Mouse (Mus musculus) limb, embryonic 14.5 days (tissue): Measurements from ENCODE around the gene Ctdnep1. TPM values are rescaled to one million over a fixed set of nuclear protein-coding genes. Genes with fewer than 3 reads are reported as not detected.

Source experiments
- ATAC-seq: fragments of 200-750 bp; cut with Nextera tagmentation; 2 replicates; pipeline ENCODE4 v1.8.0; 2017; ENCODE audit warnings: low read depth, moderate number of reproducible peaks, moderate TSS enrichment; ENCODE audit not compliant: low FRiP score
- DNase-seq: peaks from one replicate; pipeline ENCODE4 v3.0.0-alpha.2; 2015; ENCODE audit warnings: low spot score
- H3K27ac ChIP-seq: fragments of 300-500 bp; sonication (generic); replicated peaks from 2 replicates; pipeline ENCODE4 v1.5.1; 2014; ENCODE audit warnings: low read depth, mild to moderate bottlenecking, low read length, moderate library complexity, mixed read lengths
- H3K27me3 ChIP-seq: fragments of 300-500 bp; sonication (generic); 2 replicates; pipeline ENCODE4 v1.6.1; 2014; ENCODE audit warnings: low read length, mixed read lengths; ENCODE audit not compliant: control insufficient read depth, insufficient read depth
- H3K36me3 ChIP-seq: fragments of 300-500 bp; sonication (generic); 2 replicates; pipeline ENCODE4 v1.6.1; 2014; ENCODE audit warnings: mild to moderate bottlenecking, low read length, moderate library complexity, mixed read lengths; ENCODE audit not compliant: control insufficient read depth, insufficient read depth
- H3K4me1 ChIP-seq: fragments of 300-500 bp; sonication (generic); 2 replicates; pipeline ENCODE4 v1.6.1; 2014; ENCODE audit warnings: antibody characterized with exemption, low read length, mixed read lengths; ENCODE audit not compliant: control insufficient read depth, insufficient read depth
- H3K4me2 ChIP-seq: fragments of 300-500 bp; sonication (generic); replicated peaks from 2 replicates; pipeline ENCODE4 v1.6.1; 2014; ENCODE audit warnings: low read depth, mild to moderate bottlenecking, low read length, moderate library complexity; ENCODE audit not compliant: severe bottlenecking
- H3K4me3 ChIP-seq: fragments of 300-500 bp; sonication (generic); replicated peaks from 2 replicates; pipeline ENCODE4 v1.5.1; 2014; ENCODE audit warnings: low read length
- H3K9ac ChIP-seq: fragments of 300-500 bp; sonication (generic); 2 replicates; pipeline ENCODE4 v1.6.1; 2014; ENCODE audit warnings: mild to moderate bottlenecking, low read depth, low read length, moderate library complexity; ENCODE audit not compliant: severe bottlenecking
- H3K9me3 ChIP-seq: fragments of 300-500 bp; sonication (generic); 2 replicates; pipeline ENCODE4 v1.6.1; 2016; ENCODE audit warnings: low read length; ENCODE audit not compliant: control insufficient read depth
- POLR2A ChIP-seq: fragments of 200-500 bp; IDR thresholded peaks from 2 replicates; pipeline ENCODE4 v1.8.0; 2012; ENCODE audit warnings: inconsistent platforms, mild to moderate bottlenecking, moderate library complexity, borderline replicate concordance; ENCODE audit not compliant: insufficient read depth, insufficient read length; ENCODE audit errors: extremely low read depth
- WGBS: fragments of 180-500 bp; shearing (Covaris S2); extraction: QIAGEN DNeasy Blood & Tissue Kit; methylation state at CpG from one replicate; pipeline ENCODE4 v1.1.7; 2014; 5-methylcytosine and 5-hydroxymethylcytosine counted together
- polyA plus RNA-seq, 2 experiments: library from polyadenylated mRNA; depleted of rRNA in 1 of 2; stranded (reverse) in 1 of 2; unstranded in 1 of 2; fragments of >200 nt; fragmentation: Nextera tagmentation in 1 of 2; extraction: Ambion mirVana in 1 of 2; gene quantifications; 2 replicates each; pipeline versions ENCODE4 v1.2.1 to v1.2.3; 2012 to 2014

Ctdnep1 gene
- polyA plus RNA-seq, 2 experiments = 38.3 to 117 TPM

DNA sequence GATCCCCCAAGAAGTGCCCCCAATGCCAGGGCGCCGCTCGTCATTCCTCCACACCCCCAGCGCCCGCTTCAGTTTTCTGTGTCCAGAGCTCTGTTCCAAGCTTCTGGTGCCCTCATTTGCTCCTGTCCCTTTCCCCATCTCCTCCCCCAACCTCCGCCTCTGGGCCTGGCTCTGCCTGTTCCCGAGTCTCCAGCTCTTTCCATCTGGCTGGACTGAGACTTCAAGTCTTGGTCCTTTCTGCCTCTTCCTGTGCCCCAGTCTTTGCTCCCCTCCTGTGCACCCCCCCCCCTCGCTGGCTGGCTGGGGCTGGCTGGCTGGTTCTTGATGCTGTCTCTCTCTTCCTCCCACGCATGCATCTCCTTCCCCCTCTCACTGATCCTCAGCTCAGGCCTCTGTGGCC is 46.4 kb downstream of the Ctdnep1 start:
- Histone ChIP-seq H3K27me3 (no peaks in the 10 kb centered on the region), H3K36me3 (peaks cover 23% of the 10 kb centered on the region), H3K4me3 (0 out of 2 replicates have a peak overlapping the region, but pooled peaks have one; percentile 20), H3K4me1 (peaks cover 57% of the 10 kb centered on the region), H3K27ac (peak overlapping the region; percentile 30), H3K9ac (0 out of 2 replicates have a peak overlapping the region, but pooled peaks have one; percentile 16), H3K4me2 (peak overlapping the region; percentile 44), H3K9me3 (no peaks in the 10 kb centered on the region)
- WGBS = 31% methylated on average over 9 of the region's 9 CpGs
- DNase-seq (no peak), ATAC-seq (no peak)
- no peak for TF ChIP-seq POLR2A

- DNase-seq (no peak), ATAC-seq (no peak)
- H3K9ac ChIP-seq = peak overlapping the region; percentile 38; the same call in 1 of the 2 replicates
- H3K27ac ChIP-seq = peak overlapping the region; percentile 83
- 25% methylated on average over 12 of the region's 12 CpGs for WGBS
- no peaks in the 10 kb centered on the region for H3K27me3 ChIP-seq
- TF ChIP-seq POLR2A = no peak
- H3K4me3 ChIP-seq = peak overlapping the region; percentile 23
- no peaks in the 10 kb centered on the region for H3K9me3 ChIP-seq
- H3K4me2 ChIP-seq = peak overlapping the region; percentile 50
- peaks cover 52% of the 10 kb centered on the region for H3K4me1 ChIP-seq
- H3K36me3 ChIP-seq = peaks cover 34% of the 10 kb centered on the region
Observed at GRCm38 (mm10) chr11:70028401-70029129, 47.6 kb downstream of the Ctdnep1 start.

GRCm38 (mm10) chr11:70029130-70029801 is 48.3 kb downstream of the Ctdnep1 start:
- DNase-seq = peak; percentile 96
- H3K4me3 ChIP-seq = peak overlapping the region; percentile 23
- ATAC-seq = peak; percentile 83
- peaks cover 46% of the 10 kb centered on the region for H3K4me1 ChIP-seq
- H3K9ac ChIP-seq = peak overlapping the region; percentile 38; the same call in 1 of the 2 replicates
- no peak for TF ChIP-seq POLR2A
- no peaks in the 10 kb centered on the region for H3K27me3 ChIP-seq
- H3K9me3 ChIP-seq = no peaks in the 10 kb centered on the region
- H3K27ac ChIP-seq = peak overlapping the region; percentile 83
- peak overlapping the region; percentile 50 for H3K4me2 ChIP-seq
- 1% methylated on average over 20 of the region's 20 CpGs for WGBS
- peaks cover 39% of the 10 kb centered on the region for H3K36me3 ChIP-seq

- ATAC-seq (no peak), DNase-seq (no peak)
- peak overlapping the region; percentile 83 for H3K27ac ChIP-seq
- WGBS = 43% methylated on average over 10 of the region's 11 CpGs
- H3K27me3 ChIP-seq = no peaks in the 10 kb centered on the region
- peaks cover 41% of the 10 kb centered on the region for H3K36me3 ChIP-seq
- peaks cover 46% of the 10 kb centered on the region for H3K4me1 ChIP-seq
- H3K4me2 ChIP-seq = peak overlapping the region; percentile 50
- H3K9ac ChIP-seq = peak overlapping the region; percentile 36; the same call in 1 of the 2 replicates
- no peaks in the 10 kb centered on the region for H3K9me3 ChIP-seq
- H3K4me3 ChIP-seq = peak overlapping the region; percentile 23
- no peak for TF ChIP-seq POLR2A
Observed at GRCm38 (mm10) chr11:70029829-70030550, 49.0 kb downstream of the Ctdnep1 start.

GRCm38 (mm10) chr11:70030651-70031320 is 49.8 kb downstream of the Ctdnep1 start:
- Histone ChIP-seq H3K4me1 (peaks cover 44% of the 10 kb centered on the region), H3K27ac (no peak overlapping the region), H3K9ac (no peak overlapping the region), H3K4me2 (no peak overlapping the region), H3K9me3 (no peaks in the 10 kb centered on the region), H3K4me3 (no peak overlapping the region), H3K27me3 (no peaks in the 10 kb centered on the region), H3K36me3 (peaks cover 44% of the 10 kb centered on the region)
- no peak for TF ChIP-seq POLR2A
- ATAC-seq (no peak), DNase-seq (no peak)
- WGBS = 96% methylated on average over 28 of the region's 28 CpGs
